Mouse (Mus musculus) embryonic fibroblast, embryonic 13.5 days (primary cell): ENCODE results near the gene Gpatch8.

Experiments
- CTCF ChIP-seq: IDR thresholded peaks from 2 replicates; pipeline ENCODE4 v1.5.1; 2011; ENCODE audit warnings: mild to moderate bottlenecking, control low read depth, low read length, moderate library complexity, borderline replicate concordance; ENCODE audit not compliant: insufficient read depth
- POLR2A ChIP-seq: IDR thresholded peaks from 2 replicates; pipeline ENCODE4 v1.6.1; 2011; ENCODE audit warnings: low read depth, mild to moderate bottlenecking, control low read depth, low read length, moderate library complexity

GRCm38 (mm10) chr11:102566290-102566689, 10.1 kb upstream of the Gpatch8 start:
- TF ChIP-seq POLR2A (no peak), CTCF (no peak)
